Mouse (Mus musculus): ENCODE data around the gene Ccdc40.
"Not testable (repeated sequence)": the region's sequence is repeated elsewhere in the genome, so short reads cannot be mapped to it uniquely, and the experiment has no call there.

The Ccdc40 gene

GRCm38 (mm10) chr11:119237568-119238304 lies 9.4 kb downstream of the Ccdc40 start:
- no peak for DNase-seq

DNA sequence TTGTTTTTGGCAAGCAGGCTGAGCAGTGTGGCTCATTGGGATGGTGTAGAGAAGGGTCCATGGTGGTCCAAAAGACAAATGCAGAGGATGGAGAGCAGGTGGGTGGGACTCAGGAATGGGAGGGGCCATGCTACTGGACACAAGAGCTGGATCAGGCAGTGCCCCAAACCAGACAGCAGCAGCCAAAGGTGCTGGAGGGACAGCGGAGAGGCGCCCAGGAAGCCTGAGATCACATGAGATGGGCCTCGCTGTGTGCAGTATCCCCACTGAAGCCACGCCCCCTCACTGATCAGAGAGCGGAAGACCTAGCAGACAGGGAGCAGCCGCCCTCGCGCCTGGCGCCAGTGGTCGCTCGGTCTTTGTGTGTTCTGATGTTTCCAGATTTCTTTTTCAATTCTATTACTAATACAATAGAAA lies 9.9 kb downstream of the Ccdc40 start:
- no peak for DNase-seq

DNA sequence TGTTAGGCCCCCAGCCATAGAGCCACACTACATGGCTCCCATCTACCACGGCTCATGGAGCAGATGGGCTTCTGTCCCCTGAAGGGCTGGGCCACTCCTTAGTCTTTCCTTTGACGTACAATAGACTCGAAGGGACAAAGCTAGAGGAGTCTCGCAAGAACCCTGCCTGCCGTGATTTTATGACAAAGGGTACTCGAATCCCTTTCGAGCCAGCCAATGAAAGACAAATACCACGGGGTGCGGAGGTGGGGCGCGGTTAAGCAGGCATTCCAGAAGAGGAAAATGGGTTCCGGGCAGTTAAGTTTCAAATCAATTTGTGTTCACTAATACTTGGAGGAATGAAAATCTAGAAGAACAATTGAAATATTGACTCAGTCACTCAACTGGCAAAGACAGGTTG lies 11.1 kb downstream of the Ccdc40 start:
- no peak for DNase-seq

DNA sequence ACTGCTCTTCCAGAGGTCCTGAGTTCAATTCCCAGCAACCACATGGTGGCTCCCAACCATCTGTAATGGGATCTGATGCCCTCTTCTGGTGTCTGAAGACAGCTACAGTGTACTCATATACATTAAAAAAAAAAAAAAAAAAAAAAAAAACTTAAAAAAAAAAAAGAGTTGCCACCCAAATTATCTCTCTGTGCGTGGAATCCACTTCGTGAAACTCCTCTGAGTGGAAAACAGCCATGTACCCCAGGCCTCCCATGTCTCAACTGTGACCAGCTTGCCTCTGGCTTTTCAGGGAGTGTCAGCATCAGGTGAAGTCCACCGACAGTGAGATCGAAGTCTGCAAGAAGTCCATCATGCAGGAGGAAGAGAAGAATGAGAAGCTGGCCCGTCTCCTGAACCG lies 17.2 kb downstream of the Ccdc40 start:
- DNase-seq = not testable (repeated sequence)

- no peak for DNase-seq
Observed at GRCm38 (mm10) chr11:119249011-119249410, 20.6 kb downstream of the Ccdc40 start.

GRCm38 (mm10) chr11:119250998-119251397 lies 22.6 kb downstream of the Ccdc40 start:
- DNase-seq = no peak

- no peak for DNase-seq
Observed at GRCm38 (mm10) chr11:119252854-119253541, 24.6 kb downstream of the Ccdc40 start.

DNA sequence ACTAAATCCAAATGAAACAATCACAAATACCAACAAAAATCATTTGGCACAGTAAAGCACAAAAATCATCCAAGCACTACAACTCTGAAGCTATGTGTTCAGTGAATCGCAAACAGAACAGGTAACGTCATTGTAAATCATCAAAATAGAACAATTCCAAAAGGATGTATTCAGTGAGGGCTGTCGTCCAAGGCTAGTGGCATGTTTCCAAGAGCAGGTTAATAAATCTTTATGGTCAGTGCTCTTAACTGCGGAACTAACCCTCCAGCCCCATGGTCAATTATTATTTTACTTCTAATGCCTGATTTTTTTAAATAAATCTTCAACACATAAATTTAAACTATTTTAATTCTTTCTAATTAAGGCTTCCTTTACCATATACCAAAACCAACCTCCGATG lies 28.2 kb downstream of the Ccdc40 start:
- not testable (repeated sequence) for DNase-seq

GRCm38 (mm10) chr11:119258216-119258571 lies 29.8 kb downstream of the Ccdc40 start:
- no peak for DNase-seq

- peak; percentile 77 for DNase-seq
Observed at GRCm38 (mm10) chr11:119258572-119259322, 30.4 kb downstream of the Ccdc40 start.

GRCm38 (mm10) chr11:119259977-119260376 lies 31.6 kb downstream of the Ccdc40 start:
- peak; percentile 65 for DNase-seq

- DNase-seq = no peak
Observed at GRCm38 (mm10) chr11:119264413-119264812, 36.0 kb downstream of the Ccdc40 start.

DNA sequence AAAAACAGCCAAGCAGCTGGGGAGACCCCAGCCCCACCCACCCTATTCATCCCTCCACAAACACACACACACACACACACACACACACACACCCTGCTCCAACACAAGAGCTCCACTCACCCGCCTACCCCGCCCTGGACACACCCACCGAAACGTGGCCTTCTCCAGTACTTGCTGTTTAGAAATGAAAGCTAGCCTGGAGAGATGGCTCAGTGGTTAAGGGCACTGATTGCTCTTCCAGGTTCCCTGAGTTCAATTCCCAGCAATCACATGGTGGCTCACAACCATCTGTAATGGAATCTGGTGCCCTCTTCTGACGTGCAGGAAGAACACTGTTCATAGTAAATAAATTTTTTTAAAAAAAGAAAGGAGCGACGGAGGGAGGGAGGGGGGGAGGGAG lies 37.4 kb downstream of the Ccdc40 start:
- DNase-seq = no peak

GRCm38 (mm10) chr11:119267241-119267674 lies 38.9 kb downstream of the Ccdc40 start:
- DNase-seq = peak; percentile 90

DNA sequence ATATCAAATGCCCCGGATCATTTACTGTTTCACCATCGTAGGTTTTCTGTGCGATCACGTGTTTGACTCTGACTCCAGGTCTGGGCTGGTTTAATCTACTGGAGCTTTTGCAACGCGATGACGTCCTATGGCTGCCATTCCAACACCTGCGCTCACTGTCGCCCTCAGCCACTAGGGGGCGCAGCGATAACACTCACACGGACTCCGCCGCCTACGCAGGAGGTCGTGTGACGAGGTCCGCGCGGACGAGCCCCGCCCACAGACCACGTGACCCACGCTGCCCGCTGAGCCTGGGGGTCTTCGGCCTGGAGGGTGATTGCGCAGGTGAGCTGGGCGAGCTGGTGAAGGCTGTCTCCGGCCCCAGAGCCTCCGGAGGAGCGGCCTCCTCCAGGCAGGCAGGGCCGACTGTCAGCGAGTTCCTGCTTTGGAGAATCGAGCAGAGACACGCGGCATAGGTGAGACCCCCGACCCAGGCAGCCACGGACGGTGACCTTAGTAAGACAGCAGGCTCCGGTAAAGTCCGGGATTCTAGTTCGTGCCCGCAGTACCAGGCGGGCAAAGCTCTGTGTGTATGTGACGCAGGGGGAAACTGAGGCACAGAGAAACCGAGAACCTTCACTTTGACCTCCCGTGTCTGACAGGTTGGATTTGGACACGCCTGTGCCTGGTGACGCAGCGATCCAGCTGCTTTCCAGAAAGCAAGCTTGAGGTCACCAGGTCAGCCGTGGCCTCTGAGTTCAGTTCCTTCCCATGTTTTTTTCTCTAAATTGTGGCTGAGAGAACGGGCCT lies 39.6 kb downstream of the Ccdc40 start, which contains the start of gene Gaa:
Gene Gaa (plus strand): TSS at position 120 of the 789 bp plus-strand sequence.
- peak; percentile 95 for DNase-seq

- DNase-seq = peak; percentile 67
Observed at GRCm38 (mm10) chr11:119268557-119269195, 40.3 kb downstream of the Ccdc40 start.

DNA sequence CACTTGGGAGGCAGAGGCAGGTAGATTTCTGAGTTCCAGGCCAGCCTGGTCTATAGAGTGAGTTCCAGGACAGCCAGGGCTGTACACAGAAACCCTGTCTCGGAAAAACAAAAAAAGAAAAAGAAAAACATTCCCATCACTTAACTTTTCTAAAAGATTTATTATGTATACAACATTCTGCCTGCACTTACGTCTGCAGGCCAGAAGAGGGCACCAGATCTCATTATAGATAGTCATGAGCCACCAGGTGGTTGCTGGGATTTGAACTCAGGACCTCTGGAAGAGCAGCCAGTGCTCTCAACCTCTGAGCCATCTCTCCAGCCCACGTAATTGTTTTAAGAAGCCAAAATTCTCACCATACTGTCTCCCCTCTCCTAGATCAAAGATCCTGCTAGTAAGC lies 44.1 kb downstream of the Ccdc40 start:
- not testable (repeated sequence) for DNase-seq

DNA sequence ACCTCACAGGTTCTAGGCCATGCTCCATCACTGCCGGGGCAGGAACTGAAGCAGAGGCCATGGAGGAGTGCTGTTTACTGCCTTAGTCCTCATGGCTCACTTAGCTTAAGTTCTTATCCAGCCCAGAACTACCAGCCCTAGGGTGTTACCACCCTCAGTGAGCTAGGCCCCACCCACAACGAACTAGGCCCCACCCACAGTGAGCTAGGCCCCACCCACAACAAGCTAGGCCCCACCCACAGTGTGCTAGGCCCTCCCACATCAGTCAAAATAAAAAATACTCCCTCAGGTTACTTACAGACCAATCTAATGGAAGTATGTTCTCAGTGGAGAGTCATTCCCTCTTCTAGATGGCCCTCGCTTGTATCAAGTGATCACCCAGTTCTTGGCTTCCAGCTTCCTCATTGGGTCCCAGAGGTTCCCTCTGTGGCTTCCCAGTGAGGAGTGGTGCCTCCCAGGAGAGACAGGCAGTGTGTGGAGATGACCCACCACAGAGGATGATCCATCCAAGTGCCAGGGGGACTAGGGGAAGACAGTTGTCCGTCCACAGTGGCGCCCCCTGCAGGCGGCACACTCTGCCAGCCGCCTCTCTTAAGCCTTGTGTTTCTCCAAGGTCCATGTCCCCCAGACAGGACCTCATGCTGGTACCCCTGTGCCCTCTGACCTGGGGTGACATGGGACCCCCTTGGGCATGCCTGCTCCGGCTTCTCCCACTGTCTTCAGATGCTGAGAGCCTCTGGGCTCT lies 45.0 kb downstream of the Ccdc40 start:
- DNase-seq = no peak

DNA sequence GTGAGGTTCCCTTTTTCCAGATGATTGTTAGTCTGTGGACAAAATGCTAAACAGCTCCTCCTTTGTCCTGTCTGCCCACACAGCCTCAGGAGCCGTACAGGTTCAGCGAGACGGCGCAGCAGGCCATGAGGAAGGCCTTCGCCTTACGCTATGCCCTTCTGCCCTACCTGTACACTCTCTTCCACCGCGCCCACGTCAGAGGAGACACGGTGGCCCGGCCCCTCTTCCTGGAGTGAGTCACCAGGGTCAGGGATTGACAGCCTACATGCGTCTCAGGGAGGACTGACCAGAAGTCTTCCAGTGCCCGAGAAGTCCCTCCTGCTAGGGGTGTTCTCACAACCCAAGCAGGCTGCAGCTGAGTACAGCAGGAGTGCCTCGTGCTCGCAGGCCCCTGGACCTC lies 52.7 kb downstream of the Ccdc40 start:
- DNase-seq = no peak

DNA sequence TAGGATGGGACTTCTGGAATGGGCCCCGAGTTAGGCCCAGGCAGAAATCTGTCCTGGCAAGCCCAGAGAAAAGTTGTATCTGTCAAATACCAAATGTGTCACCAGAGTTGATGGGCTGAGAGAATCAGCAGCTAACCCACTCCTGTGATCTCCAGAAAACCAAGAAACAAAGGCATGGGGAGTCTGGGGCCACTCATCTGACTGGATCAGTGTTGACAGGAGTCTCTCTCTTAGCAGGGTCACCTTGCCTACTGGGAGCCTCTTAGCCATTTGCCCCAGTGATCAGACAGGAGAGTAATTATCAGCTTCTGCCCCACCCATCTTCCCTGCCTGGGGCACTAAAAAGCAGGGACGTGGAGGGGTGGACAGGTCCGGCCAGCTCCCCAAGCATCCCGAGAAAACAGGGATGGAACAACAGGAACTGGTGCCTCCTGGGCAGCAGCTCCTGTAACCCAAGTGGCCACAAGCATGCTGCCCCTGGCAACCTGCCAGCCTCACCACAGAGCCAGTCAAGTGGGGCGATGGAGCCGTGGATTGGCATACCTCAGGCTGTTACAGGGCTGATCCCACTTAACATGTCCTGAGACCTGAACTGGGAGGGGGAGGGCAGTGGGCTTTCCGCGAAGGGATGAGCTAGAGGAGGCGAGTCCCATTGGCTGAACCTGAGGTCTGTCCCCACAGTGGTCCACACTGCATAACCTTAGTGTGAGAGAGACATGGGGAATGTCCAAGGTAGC lies 57.6 kb downstream of the Ccdc40 start:
- no peak for DNase-seq

Measured in cerebellum, adult 11-12 months (tissue).